Mouse (Mus musculus): ENCODE results near the gene Cd8b1. TPM values are rescaled to one million over a fixed set of nuclear protein-coding genes. Genes with fewer than 3 reads are reported as not detected.

The Cd8b1 gene
- 0.13 TPM in 1 of 2 replicates, not detected in the other for polyA plus RNA-seq (2015; fragmentation: Nextera tagmentation; extraction: Ambion mirVana)

DNA sequence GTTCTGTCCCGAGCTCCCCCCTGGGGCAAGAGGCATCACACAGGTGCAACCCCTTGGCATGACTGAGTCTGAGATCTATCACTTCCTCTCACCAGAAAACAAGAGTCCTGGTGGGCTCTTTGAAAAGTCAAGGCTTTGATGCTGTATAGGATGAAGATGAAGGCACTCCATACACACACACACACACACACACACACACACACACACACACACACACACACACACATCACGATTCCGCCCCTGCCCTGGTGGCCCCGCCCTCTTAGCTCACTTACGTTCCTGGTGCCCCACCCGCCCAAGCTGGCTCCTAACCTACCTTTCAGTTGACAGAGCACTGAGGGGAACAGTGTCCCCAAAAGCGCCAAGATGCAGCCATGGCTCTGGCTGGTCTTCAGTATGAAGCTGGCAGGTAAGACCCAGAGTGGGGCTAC, at the start of gene Cd8b1:
Gene Cd8b1 (plus strand): TSS at position 298 of the 431 bp plus-strand sequence.

DNA sequence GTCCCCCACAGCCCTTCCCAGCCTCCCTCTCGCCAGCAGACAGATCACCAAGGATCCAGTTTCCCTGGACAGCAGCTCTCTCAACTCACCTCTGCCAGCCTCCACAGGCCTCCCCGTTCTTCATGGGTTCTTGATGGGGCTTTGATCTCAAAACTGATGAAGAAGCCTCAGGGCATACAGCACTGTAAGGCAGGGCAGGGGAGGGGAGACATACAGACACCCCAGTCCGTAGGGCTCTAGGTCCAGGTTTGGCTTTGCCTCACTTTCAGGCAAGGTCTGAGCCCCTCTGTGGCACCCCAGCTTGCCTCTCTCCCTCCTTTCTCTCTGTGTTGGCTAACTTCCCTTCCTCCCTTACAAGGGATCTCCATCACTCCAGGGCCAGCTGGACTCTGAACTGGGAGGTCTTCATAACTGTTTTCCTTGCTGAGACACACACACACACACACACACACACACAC, 733 bp upstream of the Cd8b1 start, which contains the start of gene Smyd1:
Gene Smyd1 (minus strand): TSS at position 408 of the 458 bp plus-strand sequence.

GRCm38 (mm10) chr6:71373249-71373775, 50.7 kb downstream of the Cd8b1 start, which contains the start of gene Cd8a:
TSS of gene Cd8a (plus strand) at chr6:71373427.

Other genes with a start within 250 kb of the Cd8b1 start
- gene Thnsl2, start 178.3 kb upstream of the Cd8b1 start, polyA plus RNA-seq (2015; fragmentation: Nextera tagmentation; extraction: Ambion mirVana) = 8.5 and 9.3 TPM in 2 replicates
- 1.4 and 4.4 TPM in 2 replicates for gene Fabp1, start 123.0 kb upstream of the Cd8b1 start, polyA plus RNA-seq (2015; fragmentation: Nextera tagmentation; extraction: Ambion mirVana)
- 59.0 and 62.1 TPM in 2 replicates for gene Krcc1, start 51.1 kb upstream of the Cd8b1 start, polyA plus RNA-seq (2015; fragmentation: Nextera tagmentation; extraction: Ambion mirVana)
- gene Smyd1, start 555 bp upstream of the Cd8b1 start, polyA plus RNA-seq (2015; fragmentation: Nextera tagmentation; extraction: Ambion mirVana) = 53.5 and 55.4 TPM in 2 replicates
- gene Cd8a, start 50.6 kb downstream of the Cd8b1 start, polyA plus RNA-seq (2015; fragmentation: Nextera tagmentation; extraction: Ambion mirVana) = not detected in 2 replicates
- gene Rmnd5a, start 117.8 kb downstream of the Cd8b1 start, polyA plus RNA-seq (2015; fragmentation: Nextera tagmentation; extraction: Ambion mirVana) = 8.0 and 9.0 TPM in 2 replicates
- 13.6 and 13.7 TPM in 2 replicates for gene Rnf103, start 171.1 kb downstream of the Cd8b1 start, polyA plus RNA-seq (2015; fragmentation: Nextera tagmentation; extraction: Ambion mirVana)
- 49.9 and 58.7 TPM in 2 replicates for gene Chmp3, start 221.0 kb downstream of the Cd8b1 start, polyA plus RNA-seq (2015; fragmentation: Nextera tagmentation; extraction: Ambion mirVana)